Mouse (Mus musculus): ENCODE measurements around the gene Pdcd2.
"Not testable (repeated sequence)": the region's sequence is repeated elsewhere in the genome, so short reads cannot be mapped to it uniquely, and the experiment has no call there.

Gene Pdcd2

DNA sequence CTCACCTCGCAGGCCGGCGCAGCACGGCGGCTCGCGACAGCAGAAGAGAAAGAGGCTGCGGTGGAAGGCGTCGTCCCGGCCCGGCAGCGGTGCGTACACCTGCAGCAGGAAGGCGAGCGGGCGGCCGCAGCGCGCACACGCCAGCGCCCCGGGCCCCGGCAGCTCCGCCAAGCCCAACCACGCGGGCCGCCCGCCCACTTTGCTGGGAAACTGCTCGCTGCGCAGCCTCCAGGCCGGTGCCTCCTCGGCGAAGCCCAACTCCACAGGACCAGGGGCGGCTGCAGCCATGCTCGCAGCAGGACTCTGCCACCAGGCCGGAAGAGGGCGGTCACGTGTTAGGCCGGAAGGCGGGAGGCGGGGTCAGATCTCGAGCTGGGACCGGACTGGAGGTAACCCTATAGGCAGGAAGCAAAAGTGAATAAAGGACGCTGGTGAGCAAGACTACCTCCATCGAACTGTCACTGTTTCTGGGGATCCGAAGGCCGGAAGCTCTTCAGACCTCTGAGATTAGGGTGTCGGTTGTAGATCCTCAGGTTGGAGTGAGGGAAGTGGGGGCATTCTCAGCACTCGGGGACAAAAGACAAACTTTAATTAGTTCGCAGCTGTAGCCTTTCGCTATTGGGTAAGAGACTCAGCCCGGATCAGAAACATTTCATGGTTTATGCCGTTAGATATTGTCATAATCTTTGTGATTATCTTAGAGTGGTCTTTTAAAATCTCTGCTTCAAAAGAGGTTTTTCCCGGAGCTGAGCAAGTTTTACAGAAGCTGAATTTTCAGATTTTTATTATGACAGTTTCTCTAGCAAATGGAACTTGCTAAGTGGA lies at the start of gene Pdcd2:
Gene Pdcd2 (minus strand): TSS at position 316 of the 825 bp plus-strand sequence.
- peak; percentile 95 for DNase-seq (ENCODE audit: low read depth, low spot score)

DNA sequence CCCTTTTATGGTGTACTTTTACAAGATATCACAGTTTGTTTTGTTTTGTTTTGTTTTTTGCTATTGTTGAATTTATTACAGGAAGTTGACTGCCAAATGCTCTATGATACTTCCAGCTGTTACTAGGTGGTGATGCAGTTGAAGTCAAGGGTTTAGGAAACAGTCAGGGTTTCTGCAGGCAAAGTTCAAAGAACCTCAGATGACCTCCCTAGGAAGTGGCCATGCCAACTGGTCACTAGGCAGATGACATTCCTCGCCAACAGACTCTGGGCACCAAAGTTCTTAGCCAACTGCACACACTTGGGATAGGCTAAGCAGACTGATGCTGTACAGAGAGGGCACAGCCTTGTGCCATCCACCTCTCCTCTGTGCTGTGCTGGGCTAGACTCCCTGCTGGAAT lies 48.0 kb upstream of the Pdcd2 start:
- DNase-seq (ENCODE audit: low read depth, low spot score), result no peak

DNA sequence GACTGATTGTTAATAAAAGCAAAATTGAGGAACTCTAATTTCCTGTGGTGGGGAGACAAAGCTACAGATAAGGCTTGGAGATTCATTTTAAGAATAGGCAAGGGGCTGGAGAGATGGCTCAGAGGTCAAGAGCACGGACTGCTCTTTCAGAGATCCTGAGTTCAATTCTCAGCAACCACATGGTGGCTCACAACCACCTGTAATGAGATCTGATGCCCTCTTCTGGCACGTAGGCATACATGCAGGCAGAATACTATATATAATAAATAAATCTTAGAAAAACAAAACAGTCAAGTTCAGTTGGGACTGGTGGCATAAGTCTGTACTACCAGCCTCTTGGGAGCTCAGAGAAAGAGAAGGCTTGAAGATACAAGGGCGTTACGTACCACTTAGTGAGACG lies 39.8 kb upstream of the Pdcd2 start:
- DNase-seq (ENCODE audit: low read depth, low spot score), result peak; percentile 52

DNA sequence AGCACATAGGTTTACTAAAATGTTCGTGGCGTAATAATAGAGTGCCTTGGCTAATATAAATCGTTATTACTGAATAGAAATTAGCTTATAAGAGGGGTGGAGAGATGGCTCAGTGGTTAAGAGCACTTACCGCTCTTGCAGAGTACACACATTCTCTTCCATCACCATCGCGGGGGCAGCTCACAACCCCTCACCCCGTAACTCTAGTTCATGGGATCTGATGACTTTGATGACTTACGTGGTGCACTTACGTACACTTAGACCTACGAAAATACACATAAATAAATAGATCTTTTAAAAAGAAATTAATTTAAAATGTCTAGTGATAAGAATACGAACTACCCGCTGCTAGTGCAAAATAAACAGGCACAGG lies 37.8 kb upstream of the Pdcd2 start:
- no peak for DNase-seq (ENCODE audit: low read depth, low spot score)

DNA sequence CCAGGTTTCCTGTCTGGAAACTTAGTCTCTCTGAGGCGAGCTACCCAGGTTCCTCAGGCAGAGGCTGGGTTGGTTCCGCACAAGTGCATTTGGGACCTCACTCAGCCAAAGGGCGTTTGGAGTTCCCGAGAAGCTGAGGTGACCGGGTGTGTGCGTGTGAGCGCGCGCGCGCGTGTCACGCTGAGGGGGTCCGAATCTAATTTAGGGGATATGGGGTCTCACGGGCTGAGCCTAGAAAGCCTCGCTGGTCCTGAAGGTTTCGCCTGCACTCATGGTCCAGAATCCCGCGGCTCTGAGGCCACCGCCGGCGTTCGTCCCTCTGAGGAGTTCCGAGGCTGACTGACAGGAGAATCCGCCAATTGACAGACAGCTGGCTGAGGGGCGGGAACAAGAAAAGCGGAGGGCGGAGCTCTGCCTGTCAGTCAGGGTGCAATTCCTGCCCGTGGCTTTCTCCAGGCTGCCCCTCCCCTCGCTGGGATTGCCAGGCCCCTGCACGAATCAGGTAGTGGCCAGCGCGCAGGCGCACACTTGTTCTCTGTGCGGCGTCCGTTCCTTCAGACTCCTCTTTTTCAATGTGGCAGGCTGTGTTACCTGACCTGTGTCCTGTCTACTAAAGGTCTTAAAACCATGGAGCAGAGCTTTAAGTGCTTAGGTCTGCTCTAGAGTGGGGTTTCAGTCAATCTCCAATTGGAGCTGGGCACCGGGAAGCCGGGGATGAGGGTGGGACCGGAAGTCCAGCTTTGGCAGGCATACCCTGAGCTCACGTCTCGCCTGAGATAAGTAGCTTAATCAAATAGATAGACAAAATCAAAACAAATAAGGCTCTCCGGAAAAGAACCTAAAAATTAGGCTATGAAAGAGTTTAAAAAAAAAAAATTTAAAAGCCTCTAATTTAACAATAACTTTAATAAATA lies 37.2 kb upstream of the Pdcd2 start, which contains the start of gene Prdm9:
Gene Prdm9 (minus strand): TSS at position 341 of the 914 bp plus-strand sequence.
- peak; percentile 98 for DNase-seq (ENCODE audit: low read depth, low spot score)

DNA sequence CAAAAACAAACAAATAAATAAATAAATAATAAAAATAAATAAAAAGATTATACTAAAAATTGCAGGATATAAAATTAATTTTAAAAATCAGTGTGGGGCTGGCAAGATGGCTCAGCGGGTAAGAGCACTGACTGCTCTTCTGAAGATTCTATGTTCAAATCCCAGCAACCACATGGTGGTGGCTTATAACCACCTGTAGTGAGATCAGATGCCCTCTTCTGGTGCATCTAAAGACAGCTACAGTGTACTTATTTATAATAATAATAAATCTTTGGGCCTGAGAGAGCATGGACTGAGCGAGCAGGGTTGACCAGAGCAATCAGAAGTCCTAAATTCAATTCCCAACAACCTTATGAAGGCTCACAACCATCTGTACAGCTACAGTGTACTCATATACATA lies 32.8 kb upstream of the Pdcd2 start:
- DNase-seq (ENCODE audit: low read depth, low spot score), result no peak

DNA sequence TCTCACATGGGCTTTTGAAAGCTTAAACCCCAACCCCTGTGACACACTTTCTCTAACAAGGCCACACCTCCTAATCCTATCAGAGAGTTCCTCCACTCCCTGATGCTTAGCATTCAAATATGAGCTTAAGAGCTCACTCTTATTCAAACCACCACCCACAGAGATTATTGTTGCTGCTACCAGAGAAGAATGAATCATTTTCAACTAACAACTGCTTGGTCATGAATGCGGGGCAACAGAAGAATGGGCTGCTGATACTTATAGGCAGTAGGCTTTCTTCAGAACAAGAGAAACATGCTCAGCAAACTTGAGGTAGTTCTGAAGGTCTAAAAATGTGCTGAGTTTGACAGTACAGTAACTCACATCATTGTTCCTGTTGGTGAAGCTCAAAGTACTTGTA lies 22.6 kb upstream of the Pdcd2 start:
- no peak for DNase-seq (ENCODE audit: low read depth, low spot score)

DNA sequence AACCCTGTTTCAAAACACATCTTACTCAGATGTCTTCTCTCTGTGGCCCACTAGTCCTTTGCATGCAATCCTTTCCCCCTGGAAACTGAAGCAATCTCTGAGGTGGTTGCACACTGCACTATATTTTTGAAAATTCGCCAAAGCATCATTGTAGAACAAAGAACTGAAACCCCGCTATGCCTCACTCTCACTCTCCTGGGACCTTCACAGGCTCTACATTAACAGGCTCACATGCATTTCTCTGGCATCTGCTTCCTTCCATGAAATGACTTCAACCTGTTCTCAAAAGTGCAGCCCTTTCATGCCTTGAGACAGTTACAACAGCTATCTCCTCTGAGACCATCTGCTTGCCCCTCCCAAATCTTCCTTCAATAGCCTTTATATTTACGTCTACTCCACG lies 19.3 kb upstream of the Pdcd2 start:
- DNase-seq (ENCODE audit: low read depth, low spot score), result no peak

DNA sequence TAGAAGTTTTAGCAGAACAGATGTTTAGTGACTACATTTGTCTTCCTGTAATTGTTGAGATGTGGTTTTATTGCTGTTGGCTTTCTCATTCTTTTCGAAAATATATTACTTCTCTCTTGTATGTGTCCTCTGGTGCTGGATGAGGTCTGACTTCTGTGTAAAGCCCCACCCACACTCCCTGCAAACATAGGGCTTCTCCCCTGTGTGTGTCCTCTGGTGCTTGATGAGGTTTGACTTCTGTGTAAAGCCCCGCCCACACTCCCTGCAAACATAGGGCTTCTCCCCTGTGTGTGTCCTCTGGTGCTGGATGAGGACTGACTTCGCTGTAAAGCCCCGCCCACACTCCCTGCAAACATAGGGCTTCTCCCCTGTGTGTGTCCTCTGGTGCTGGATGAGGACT lies 16.8 kb upstream of the Pdcd2 start:
- not testable (repeated sequence) for DNase-seq (ENCODE audit: low read depth, low spot score)

DNA sequence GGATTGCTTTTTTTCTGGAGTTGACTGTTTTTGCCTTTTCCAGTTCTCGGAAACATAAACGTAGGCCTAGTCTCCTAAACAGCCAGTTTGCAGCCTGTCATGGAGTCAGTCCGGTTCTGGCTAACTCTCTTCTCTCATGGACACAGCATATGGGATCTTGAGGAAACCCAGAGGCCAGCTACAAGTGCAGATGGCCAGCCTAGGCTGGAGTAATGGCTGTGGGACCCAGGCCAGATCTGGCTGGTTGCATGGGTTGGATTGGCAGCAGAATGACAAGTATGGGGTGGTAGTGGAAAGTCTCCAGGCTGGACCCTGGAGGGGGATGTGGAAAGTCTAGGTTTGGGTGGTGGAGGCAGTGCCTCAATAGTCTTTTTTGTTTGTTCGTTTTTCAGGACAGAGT lies 13.2 kb upstream of the Pdcd2 start:
- DNase-seq (ENCODE audit: low read depth, low spot score), result no peak

DNA sequence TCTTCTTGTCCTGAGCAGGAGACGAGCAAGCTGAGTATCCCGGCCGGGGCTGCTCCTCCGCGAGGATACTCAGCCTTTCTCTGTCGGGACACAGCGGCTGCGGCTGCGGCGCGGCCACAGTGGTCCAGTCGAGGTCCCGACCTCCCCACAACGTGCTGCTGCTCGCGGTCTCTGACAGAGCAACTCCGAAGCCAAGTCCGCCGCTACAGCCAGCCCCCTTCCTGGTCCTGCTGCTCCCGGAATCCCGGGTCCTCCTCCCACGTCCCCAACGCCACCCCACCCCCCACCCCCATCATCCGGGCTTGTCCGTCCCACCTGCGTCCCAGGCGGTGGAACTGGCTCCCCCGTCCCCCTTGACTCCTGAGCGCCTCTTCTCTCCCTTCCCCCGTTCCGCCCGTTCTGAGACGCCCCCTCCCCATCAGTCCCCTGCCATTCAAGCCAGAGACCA lies 9.4 kb upstream of the Pdcd2 start:
- peak; percentile 49 for DNase-seq (ENCODE audit: low read depth, low spot score)

DNA sequence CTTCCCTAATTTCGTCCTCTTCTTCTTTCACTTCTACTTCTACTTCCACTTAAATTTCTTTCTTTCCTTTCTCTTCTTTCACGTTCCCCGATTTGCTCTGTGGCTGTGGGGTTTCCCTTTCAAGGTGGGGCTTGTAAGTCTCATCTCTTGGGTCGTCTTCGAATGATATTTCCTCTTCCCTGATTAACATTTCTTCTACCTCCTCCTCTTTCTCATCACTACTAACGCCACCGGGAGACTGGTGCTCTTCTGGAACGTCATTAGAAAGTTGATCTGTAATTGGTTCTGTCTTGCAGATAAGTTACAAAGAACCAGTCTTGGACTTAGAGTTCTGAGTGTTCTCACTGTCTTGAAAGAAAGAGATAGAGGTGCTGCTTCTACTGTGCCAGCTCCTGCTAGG lies 8.8 kb upstream of the Pdcd2 start:
- no peak for DNase-seq (ENCODE audit: low read depth, low spot score)

DNA sequence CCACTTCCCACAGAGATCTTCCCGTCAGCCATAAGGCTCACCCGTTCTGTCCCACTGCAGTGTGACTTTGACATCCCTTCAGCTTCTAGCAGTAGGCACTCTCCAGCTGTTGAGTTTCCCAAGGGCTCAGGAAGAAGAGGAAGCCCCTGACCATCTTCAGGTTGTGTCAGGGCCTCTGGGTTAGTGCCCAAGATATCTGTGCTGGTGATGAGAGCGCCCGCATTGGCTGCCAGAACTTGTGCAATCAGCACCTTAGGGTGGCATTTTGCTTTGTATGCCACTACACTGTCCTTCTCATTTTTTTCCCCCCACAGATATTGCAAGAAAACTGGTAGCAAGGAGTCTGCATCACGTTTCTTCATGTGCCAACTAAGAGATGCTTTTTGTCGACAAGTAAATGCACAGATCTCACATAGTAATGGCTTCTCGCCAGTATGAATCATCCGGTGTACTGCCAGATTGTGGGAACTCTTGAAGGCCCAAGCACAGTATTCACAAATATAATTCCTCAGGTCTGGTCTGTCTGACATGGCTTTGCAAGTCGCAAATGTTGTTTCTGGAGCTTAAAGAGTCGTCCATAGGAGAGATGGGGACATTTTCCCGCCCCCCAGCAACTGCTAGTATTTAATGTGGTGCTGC lies 8.2 kb upstream of the Pdcd2 start:
- DNase-seq (ENCODE audit: low read depth, low spot score), result no peak

DNA sequence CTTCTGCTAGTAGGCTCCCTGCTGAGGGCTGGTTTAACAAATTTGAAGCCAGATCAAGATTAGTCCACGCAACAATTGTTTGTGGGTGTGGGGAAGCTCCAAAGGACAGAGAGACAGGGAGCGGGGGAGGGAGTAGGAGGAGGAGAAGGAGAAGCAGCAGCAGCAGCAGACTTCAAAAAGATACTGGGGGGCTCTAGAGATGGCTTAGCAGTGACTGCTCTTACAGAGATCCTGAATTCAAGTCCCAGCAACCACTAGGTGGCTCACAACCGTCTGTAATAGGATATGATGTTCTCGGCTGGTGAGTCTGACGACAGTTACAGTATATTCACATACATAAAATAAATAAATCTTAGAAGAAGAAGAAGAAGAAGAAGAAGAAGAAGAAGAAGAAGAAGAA lies 3.0 kb upstream of the Pdcd2 start:
- peak; percentile 69 for DNase-seq (ENCODE audit: low read depth, low spot score)

DNA sequence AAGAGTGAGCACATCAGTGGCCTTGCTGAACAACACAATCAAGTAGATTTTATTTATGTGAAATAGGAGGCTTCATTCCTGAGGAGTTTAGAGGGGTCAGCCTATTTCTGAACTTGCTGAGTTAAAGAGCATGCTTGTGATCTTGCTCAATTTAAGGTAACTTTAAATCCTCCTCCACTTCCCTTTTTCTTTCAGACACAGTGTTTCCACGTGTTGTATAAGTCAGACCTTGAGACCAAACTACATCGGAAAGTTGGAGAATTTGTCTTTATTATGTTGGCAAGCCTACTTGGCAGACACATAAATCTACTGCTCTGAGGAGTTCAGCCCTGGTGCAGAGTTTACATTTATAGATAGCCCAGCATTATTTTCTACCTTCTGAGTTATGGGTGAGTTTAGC lies 1.8 kb upstream of the Pdcd2 start:
- no peak for DNase-seq (ENCODE audit: low read depth, low spot score)

DNA sequence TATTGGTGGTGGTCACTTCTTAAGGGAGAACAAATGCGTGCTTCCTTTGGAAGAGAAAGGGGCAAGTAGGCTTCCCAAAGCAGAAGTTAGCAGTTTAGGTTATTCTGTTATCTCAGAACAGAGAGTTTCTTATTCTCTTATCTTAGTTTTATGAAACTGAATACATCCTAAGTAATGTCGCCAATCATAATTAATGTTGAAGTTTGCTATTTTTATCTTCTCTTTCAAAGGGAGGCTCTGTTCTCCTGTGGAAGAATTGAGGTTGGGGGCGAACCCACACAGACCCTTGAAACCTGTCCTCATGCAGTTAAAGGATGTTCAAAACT lies 673 bp upstream of the Pdcd2 start:
- no peak for DNase-seq (ENCODE audit: low read depth, low spot score)

DNA sequence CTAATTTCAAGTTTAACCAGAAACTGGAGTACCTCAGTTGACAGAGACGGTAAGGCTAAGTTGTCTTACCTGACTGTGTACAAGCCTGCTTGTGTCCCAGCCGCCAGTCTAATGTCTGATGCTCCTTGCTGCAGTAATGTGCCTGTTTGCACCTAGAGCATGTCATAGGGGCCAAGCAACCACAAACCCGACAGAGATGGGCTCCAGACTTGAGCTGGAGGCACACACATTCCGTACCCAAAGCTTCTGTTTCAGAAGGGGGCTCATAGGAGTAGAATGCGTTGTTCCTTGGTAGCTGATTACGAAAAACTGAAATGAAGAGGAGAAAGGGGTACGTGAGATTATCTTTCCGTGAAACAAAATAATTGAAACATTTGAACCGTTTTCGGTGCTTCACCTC lies 797 bp downstream of the Pdcd2 start:
- peak; percentile 20 for DNase-seq (ENCODE audit: low read depth, low spot score)

DNA sequence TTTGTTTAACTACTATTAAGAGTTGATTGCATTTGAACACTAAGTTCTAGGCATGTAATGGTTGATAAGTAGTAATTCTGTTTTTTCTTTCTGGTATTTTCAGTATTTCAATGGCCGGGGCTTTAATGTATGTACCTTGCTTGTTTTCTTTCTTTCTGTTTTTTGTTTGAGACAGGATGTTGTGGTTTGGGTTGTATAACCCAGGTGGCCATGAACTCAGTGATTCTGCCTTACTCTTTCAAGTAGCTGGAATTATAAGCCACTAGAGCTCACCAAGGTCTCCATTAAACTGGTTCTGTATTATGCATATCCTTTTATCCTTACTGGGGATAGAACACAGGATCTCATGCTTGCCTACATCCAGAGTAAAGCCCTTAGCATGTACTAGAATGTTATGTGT lies 8.3 kb downstream of the Pdcd2 start:
- no peak for DNase-seq (ENCODE audit: low read depth, low spot score)

DNA sequence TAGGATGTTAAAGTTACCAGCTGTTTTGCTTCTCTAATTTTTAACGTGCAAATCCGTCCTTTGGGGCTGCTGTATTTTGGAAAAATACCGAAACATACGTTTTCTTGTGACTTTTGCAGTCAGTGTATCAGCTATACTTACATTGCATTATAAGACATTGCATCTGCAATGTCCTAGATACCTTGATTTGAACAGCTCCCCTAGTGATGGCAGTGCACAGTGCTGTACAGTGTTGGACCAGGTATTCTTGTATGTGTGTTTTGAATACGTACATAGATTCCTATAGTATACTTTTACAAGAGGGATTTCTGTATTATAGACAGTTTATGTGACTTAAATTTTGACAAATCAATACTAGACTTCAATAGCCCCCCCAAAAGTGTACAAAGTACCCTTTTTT lies 8.9 kb downstream of the Pdcd2 start:
- DNase-seq (ENCODE audit: low read depth, low spot score), result no peak

DNA sequence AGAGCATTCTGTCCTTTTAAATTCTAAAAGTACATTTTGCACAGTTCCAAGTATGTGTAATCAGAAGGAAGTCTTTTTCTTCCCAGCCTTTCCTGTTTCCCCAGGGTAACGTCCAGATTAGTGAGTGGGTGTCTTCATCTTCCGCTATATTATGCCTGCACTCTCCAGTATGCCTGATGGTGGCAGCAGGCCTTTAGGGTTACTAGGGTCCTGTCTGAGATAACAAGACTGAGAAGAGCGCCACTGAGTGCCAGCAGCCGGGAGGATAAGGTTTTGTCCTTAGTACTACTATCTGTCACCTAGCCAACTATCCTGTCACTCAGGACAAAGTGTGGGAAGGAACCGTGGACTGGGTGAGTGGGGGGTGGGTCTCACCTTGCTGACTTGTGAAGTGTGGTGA lies 9.3 kb downstream of the Pdcd2 start:
- DNase-seq (ENCODE audit: low read depth, low spot score), result peak; percentile 23

DNA sequence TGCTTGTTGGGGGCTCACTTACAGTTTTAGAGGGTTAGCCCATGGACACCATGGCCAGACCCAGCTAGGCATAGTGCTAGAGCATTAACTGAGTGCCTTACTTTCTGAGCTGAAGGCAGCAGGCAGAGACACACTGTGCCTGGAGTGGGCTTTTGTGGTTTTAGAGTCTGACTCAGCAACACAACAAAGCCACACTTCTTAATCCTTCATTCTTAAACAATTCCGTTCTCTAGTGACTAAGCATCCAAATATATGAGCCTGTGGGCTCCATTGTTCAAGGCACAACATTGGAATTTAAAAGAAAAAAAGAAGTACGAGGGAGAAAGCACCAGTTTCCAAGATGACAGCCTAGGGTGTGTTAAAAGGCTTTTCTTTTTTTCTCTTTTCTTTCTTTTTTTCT lies 16.4 kb downstream of the Pdcd2 start:
- no peak for DNase-seq (ENCODE audit: low read depth, low spot score)

DNA sequence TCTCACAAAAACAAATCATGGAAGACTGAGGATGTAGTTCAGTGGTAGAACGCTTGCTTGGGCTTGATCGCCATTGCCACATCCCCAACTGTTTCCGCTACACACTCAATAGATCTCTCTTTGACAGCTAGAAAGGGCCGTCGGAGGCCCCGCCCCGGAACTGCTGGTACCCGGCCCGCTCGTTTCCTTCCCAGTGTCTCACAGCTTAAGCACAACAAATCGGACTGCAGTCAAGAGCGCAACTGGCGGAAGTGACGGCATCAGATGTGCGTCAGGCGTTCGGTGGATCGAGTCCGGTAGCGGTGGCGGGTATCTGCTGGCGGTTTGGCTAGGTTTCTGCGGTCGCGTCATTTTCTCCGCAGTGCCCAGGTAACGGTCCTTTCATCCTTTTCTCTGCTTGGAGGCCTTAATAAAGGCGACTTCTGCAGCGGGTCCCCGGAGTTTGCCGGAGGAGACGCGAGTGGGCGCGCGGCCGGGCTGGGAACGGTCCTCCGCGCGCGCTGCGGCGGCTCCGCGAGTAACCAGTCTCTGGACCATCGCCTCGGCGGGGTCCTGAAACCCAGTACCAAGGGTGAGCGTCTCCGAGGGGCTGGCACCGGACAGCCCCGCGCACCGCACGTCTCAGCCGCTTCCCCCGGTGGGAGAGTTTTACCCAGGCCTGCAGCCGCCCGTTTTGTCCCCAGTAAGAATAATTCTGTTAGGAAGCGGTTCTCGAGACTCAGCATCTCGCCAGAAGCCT lies 27.3 kb downstream of the Pdcd2 start, which contains the start of the genes Psmb1 and Tbp:
Gene Psmb1 (minus strand): TSS at position 96 of the 739 bp plus-strand sequence.
Gene Tbp (plus strand): TSS at position 233 of the 739 bp plus-strand sequence.
- peak; percentile 99 for DNase-seq (ENCODE audit: low read depth, low spot score)

Data from ES-CJ7 (cell line).